Mouse (Mus musculus) cerebellum, adult 11 months (tissue): ENCODE results near the gene Cox5a.

Experiments used
- DNase-seq: peaks from one replicate; pipeline ENCODE4 v3.0.0; 2022

Gene Cox5a

GRCm38 (mm10) chr9:57521056-57521911 lies at the start of gene Cox5a:
Cox5a (plus strand) TSS chr9:57521274.
- DNase-seq = peak; percentile 95

- peak; percentile 75 for DNase-seq
Measured at GRCm38 (mm10) chr9:57485774-57486173, 35.3 kb upstream of the Cox5a start.

GRCm38 (mm10) chr9:57487807-57488206 lies 33.3 kb upstream of the Cox5a start:
- no peak for DNase-seq

- DNase-seq = no peak
Measured at GRCm38 (mm10) chr9:57493532-57493931, 27.5 kb upstream of the Cox5a start.

GRCm38 (mm10) chr9:57494970-57495369 lies 26.1 kb upstream of the Cox5a start:
- no peak for DNase-seq

- no peak for DNase-seq
Measured at GRCm38 (mm10) chr9:57497236-57497635, 23.8 kb upstream of the Cox5a start.

- DNase-seq = no peak
Measured at GRCm38 (mm10) chr9:57498536-57498935, 22.5 kb upstream of the Cox5a start.

GRCm38 (mm10) chr9:57501452-57501851 lies 19.6 kb upstream of the Cox5a start:
- no peak for DNase-seq

GRCm38 (mm10) chr9:57501861-57502260 lies 19.2 kb upstream of the Cox5a start:
- no peak for DNase-seq

- DNase-seq = no peak
Measured at GRCm38 (mm10) chr9:57502911-57503621, 18.0 kb upstream of the Cox5a start.

GRCm38 (mm10) chr9:57503622-57504380 lies 17.3 kb upstream of the Cox5a start, which contains the start of gene Rpp25:
Rpp25 (plus strand) TSS chr9:57504026.
- DNase-seq = no peak

- no peak for DNase-seq
Measured at GRCm38 (mm10) chr9:57504381-57504700, 16.7 kb upstream of the Cox5a start.

GRCm38 (mm10) chr9:57504891-57505290 lies 16.2 kb upstream of the Cox5a start:
- DNase-seq = no peak

GRCm38 (mm10) chr9:57505700-57506099 lies 15.4 kb upstream of the Cox5a start:
- DNase-seq = no peak

GRCm38 (mm10) chr9:57510577-57510976 lies 10.5 kb upstream of the Cox5a start:
- DNase-seq = no peak

GRCm38 (mm10) chr9:57517113-57517512 lies 4.0 kb upstream of the Cox5a start:
- DNase-seq = no peak

GRCm38 (mm10) chr9:57520375-57521055 lies 559 bp upstream of the Cox5a start:
- DNase-seq = no peak

GRCm38 (mm10) chr9:57522114-57522860 lies 1.2 kb downstream of the Cox5a start:
- DNase-seq = no peak

- DNase-seq = no peak
Measured at GRCm38 (mm10) chr9:57522861-57523246, 1.8 kb downstream of the Cox5a start.

GRCm38 (mm10) chr9:57523754-57524153 lies 2.7 kb downstream of the Cox5a start:
- DNase-seq = no peak

GRCm38 (mm10) chr9:57524439-57524838 lies 3.4 kb downstream of the Cox5a start:
- DNase-seq = no peak

- DNase-seq = no peak
Measured at GRCm38 (mm10) chr9:57525516-57525915, 4.4 kb downstream of the Cox5a start.
